Mouse (Mus musculus) lung, postnatal 0 days (tissue): ENCODE measurements around the gene Tada2a. TPM values are rescaled to one million over a fixed set of nuclear protein-coding genes. Genes with fewer than 3 reads are reported as not detected.

Source experiments
- ATAC-seq: fragments of 200-750 bp; cut with Nextera tagmentation; 2 replicates; pipeline ENCODE4 v1.8.0; 2017; ENCODE audit warnings: moderate library complexity
- DNase-seq: peaks from one replicate; pipeline ENCODE4 v3.0.0-alpha.2; 2016; ENCODE audit warnings: low spot score
- H3K27ac ChIP-seq: fragments of 300-500 bp; sonication (generic); 2 replicates; pipeline ENCODE4 v1.5.1; 2014; ENCODE audit warnings: antibody characterized with exemption, mild to moderate bottlenecking, low read length, mixed read lengths
- H3K27me3 ChIP-seq: fragments of 300-500 bp; sonication (generic); replicated peaks from 2 replicates; pipeline ENCODE4 v1.6.1; 2014; ENCODE audit warnings: low read length, mixed read lengths; ENCODE audit not compliant: insufficient read depth
- H3K36me3 ChIP-seq: fragments of 300-500 bp; sonication (generic); 2 replicates; pipeline ENCODE4 v1.6.1; 2014; ENCODE audit warnings: low read length, mixed read lengths; ENCODE audit not compliant: insufficient read depth
- H3K4me1 ChIP-seq: fragments of 300-500 bp; sonication (generic); 2 replicates; pipeline ENCODE4 v1.6.1; 2014; ENCODE audit warnings: antibody characterized with exemption, low read depth, low read length, mixed read lengths; ENCODE audit not compliant: insufficient read depth
- H3K4me2 ChIP-seq: fragments of 300-500 bp; sonication (generic); replicated peaks from 2 replicates; pipeline ENCODE4 v1.6.1; 2014; ENCODE audit warnings: low read depth, mild to moderate bottlenecking, low read length, moderate library complexity, mixed read lengths
- H3K4me3 ChIP-seq: fragments of 300-500 bp; sonication (generic); 2 replicates; pipeline ENCODE4 v1.5.1; 2014; ENCODE audit warnings: low read depth, low read length
- H3K9ac ChIP-seq: fragments of 300-500 bp; sonication (generic); replicated peaks from 2 replicates; pipeline ENCODE4 v1.6.1; 2014; ENCODE audit warnings: low read depth, mild to moderate bottlenecking
- H3K9me3 ChIP-seq: fragments of 300-500 bp; sonication (generic); 2 replicates; pipeline ENCODE4 v1.6.1; 2016; ENCODE audit warnings: low read length, mixed read lengths
- CTCF ChIP-seq: IDR thresholded peaks from 2 replicates; pipeline ENCODE4 v1.5.1; 2016; ENCODE audit warnings: antibody characterized with exemption, mild to moderate bottlenecking
- EP300 ChIP-seq: IDR thresholded peaks from 2 replicates; pipeline ENCODE4 v1.6.1; 2016; ENCODE audit warnings: antibody characterized with exemption, mild to moderate bottlenecking, control low read depth
- WGBS: fragments of 180-500 bp; shearing (Covaris S2); extraction: QIAGEN DNeasy Blood & Tissue Kit; methylation state at CpG from one replicate; pipeline ENCODE4 v1.1.7; 2014; 5-methylcytosine and 5-hydroxymethylcytosine counted together
- polyA plus RNA-seq: library from polyadenylated mRNA; unstranded; fragments of >200 nt; fragmentation: Nextera tagmentation; extraction: Ambion mirVana; gene quantifications from 2 replicates; pipeline ENCODE4 v1.2.1, GENCODE M21; 2015

Tada2a gene
- polyA plus RNA-seq: 14.9 and 15.0 TPM in 2 replicates

DNA sequence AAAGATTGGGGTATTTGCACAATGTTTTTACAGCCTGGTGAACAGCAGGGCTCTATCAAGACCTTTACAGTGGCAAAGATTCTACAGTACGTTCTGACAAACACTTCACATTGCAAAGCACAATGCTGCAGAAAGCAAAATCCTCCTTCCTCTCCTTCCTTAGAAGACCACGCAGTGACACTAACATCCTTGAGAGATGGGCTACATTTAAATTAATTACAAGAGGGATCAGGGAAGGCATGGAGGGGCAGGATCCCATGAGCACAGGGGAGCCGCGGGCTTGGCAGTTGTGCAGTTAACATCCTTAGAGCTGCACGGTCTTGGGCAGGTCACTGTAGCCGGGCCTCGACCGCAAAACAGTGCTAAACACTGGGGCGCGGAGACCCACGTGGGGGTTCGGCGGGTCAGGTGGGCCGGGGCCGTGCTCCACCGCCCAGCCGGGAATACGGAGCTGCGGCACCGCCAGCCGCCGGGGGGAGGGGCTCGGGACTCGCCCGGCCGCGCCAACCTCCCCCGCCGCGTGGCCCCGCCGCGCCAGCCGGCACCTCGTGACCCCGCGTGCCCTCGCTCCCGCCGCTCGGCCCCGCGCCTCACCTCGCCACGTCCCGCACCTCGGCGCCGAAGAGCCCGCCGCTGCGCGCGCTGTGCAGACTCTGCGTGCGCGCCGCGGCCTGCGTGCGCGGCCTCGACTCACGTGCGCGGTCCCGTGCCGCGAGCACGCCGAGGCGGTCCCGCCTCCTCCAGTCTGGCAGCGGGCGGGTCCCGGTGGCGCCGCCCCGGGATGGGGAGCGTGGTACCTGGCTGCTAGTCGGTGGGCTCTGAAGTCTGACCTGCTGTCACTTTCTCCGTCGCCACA is at the start of gene Tada2a, which contains the start of gene Acaca:
Gene Tada2a (minus strand): TSS at position 658 of the 856 bp plus-strand sequence.
Gene Acaca (plus strand): TSS at position 730 of the 856 bp plus-strand sequence.
- ATAC-seq: peak; percentile 97
- WGBS: 2% methylated on average over 20 of the region's 83 CpGs
- DNase-seq: peak; percentile 87
- H3K4me2 ChIP-seq: peak within 1 kb of the TSS; percentile 75
- H3K36me3 ChIP-seq: peaks cover 12% of the 10 kb centered on the region; the same call in 1 of the 2 replicates
- no peak within 1 kb of the TSS for H3K27ac ChIP-seq
- no peaks in the 10 kb centered on the region for H3K9me3 ChIP-seq
- peak within 1 kb of the TSS; percentile 51 for H3K9ac ChIP-seq
- no peaks in the 10 kb centered on the region for H3K27me3 ChIP-seq
- TF ChIP-seq EP300 (no peak), CTCF (no peak)
- H3K4me1 ChIP-seq: no peaks in the 10 kb centered on the region; the same call in 1 of the 2 replicates
- H3K4me3 ChIP-seq: peak within 1 kb of the TSS; percentile 81

DNA sequence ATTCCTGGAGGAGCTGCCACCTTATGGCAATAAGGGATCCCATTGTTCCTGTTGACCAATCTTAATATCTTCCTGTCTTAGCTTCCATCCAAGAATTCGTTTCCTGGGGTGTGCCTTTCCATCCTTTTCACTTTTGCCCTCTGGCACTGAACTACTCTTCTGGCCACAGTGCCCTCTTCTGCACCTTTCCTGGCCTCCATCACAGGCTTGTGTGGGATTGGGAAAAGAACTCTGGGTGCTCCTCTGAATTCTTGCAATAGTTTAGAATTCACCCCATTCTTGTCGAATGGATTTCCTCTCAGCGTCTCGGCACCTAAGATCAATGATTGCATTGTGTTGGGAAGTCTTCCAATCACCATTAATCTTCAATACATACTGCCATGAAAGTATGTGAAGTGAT is 49.2 kb upstream of the Tada2a start:
- 15% methylated on average over 4 of the region's 4 CpGs for WGBS
- peaks cover 11% of the 10 kb centered on the region; the same call in 1 of the 2 replicates for H3K4me1 ChIP-seq
- TF ChIP-seq CTCF (no peak), EP300 (no peak)
- H3K9ac ChIP-seq: 0 out of 2 replicates have a peak overlapping the region, but pooled peaks have one; percentile 62
- no peaks in the 10 kb centered on the region for H3K27me3 ChIP-seq
- ATAC-seq (no peak), DNase-seq (no peak)
- peak overlapping the region; percentile 71; the same call in 1 of the 2 replicates for H3K4me3 ChIP-seq
- H3K27ac ChIP-seq: no peak overlapping the region
- no peaks in the 10 kb centered on the region for H3K36me3 ChIP-seq
- H3K9me3 ChIP-seq: no peaks in the 10 kb centered on the region
- H3K4me2 ChIP-seq: peak overlapping the region; percentile 90

DNA sequence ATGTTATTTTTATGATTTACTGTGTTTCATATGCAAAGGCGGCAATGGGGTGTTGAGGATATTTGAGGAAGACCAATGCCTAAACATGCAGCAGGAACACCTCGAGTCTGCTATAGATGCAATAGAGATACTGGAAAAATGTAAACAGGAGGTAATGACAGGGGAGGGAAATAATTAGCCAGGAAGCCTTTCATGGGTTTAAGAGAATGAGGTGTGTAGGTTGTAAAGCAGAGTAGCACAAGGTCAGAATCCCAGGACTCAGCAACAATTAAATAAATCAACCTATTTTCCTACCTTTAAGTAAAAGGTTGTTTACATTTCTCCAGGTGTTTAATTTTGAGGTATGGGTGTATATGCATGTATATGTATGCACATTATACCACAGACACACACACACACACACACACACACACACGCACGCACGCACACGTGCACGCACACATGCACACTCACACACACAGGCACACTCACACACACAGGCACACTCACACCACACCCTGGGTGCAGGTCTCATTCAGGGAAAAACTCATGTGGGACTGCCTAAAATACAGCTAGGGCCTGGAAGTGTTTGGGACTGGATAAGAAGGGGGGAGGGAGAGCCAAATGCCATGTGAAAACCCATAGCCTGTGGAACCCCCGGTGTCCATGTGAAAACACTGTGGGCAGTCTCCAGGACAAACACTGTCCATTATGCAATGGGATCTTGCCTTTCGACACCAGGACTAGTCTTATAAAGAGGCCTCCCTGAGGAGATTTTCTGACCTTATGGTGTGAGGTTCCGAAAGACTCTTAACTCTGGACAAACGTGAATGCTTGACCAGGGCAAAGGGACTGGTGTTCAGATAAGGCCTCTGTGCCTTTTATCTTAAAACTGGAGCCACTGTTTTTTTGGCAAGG is 43.4 kb upstream of the Tada2a start:
- Histone ChIP-seq H3K27ac (no peak overlapping the region), H3K36me3 (no peaks in the 10 kb centered on the region), H3K4me2 (no peak overlapping the region), H3K9me3 (no peaks in the 10 kb centered on the region), H3K4me3 (no peak overlapping the region), H3K9ac (no peak overlapping the region), H3K4me1 (peaks cover 4% of the 10 kb centered on the region; the same call in 1 of the 2 replicates), H3K27me3 (no peaks in the 10 kb centered on the region)
- DNase-seq (peak; percentile 30), ATAC-seq (no peak)
- 63% methylated on average over 11 of the region's 11 CpGs for WGBS
- TF ChIP-seq CTCF: no peak
- TF ChIP-seq EP300: no peak

DNA sequence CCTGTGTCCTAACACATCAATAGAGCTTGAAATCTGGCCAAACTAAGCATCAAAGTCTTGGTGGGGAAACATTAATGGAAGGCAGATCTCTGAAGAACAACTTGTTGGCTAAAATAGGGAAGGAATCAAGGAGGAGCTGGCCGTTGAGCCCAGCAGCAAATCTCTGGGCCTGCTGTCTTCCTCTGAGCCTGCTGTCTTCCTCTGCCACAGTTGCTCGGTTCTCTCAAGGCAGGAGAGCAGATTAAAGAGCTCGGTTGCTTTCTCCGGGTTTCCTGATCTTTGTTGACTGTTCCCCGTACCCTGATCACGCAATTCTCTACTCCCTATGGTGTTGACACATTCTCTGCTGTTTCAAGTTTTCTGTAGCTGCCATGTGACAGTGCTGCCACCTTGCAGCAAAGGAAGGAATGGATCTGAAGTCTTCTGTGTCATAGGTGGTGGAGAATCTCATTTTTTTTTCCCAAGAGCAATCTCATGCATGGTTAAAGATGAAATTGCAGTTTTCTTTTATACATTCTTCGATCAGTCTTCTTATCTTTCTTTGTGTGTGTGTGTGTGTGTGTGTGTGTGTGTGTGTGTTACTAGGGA is 39.4 kb upstream of the Tada2a start:
- no peak overlapping the region for H3K4me2 ChIP-seq
- DNase-seq (peak; percentile 89), ATAC-seq (peak; percentile 83)

DNA sequence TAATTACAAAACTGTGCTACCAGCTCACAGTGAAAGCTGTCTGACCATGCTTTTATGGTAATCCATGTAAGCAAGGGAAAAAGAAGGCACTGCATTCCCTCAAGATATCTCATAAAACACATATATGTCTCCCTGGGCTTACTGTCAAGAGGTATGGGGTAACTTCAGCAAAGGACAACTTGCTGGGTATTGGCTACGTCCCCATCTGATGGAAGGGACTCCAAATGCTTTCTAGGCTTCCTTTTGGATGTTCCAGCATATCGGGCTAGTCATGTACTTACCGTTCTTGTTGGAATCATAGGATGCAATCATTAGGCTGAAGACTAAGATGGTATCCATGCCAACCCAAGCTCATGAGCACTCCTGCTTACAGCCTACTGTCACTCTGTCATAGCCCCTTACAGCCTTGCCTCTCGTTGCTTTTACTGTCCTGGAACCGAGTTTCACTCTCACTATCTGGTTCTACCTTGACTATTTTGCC is 37.7 kb upstream of the Tada2a start, which contains the start of gene Gm11437:
Gene Gm11437 (minus strand): TSS at position 431 of the 481 bp plus-strand sequence.
- H3K4me3 ChIP-seq: no peak within 1 kb of the TSS
- no peak within 1 kb of the TSS for H3K9ac ChIP-seq
- H3K4me1 ChIP-seq: no peaks in the 10 kb centered on the region
- no peak for TF ChIP-seq EP300
- TF ChIP-seq CTCF: no peak
- no peak within 1 kb of the TSS for H3K27ac ChIP-seq
- ATAC-seq (no peak), DNase-seq (no peak)
- WGBS: 81% methylated on average over 5 of the region's 5 CpGs
- no peaks in the 10 kb centered on the region for H3K27me3 ChIP-seq
- no peak within 1 kb of the TSS for H3K4me2 ChIP-seq
- no peaks in the 10 kb centered on the region for H3K9me3 ChIP-seq
- H3K36me3 ChIP-seq: no peaks in the 10 kb centered on the region

More for the DNA sequence above, 39.4 kb upstream of the Tada2a start:
- peak overlapping the region; percentile 47 for H3K9ac ChIP-seq
- H3K4me3 ChIP-seq: no peak overlapping the region; the same call in 1 of the 2 replicates
- H3K4me1 ChIP-seq: no peaks in the 10 kb centered on the region
- TF ChIP-seq EP300 (no peak), CTCF (peak; percentile 91)
- no peaks in the 10 kb centered on the region for H3K27me3 ChIP-seq
- H3K9me3 ChIP-seq: no peaks in the 10 kb centered on the region
- no peaks in the 10 kb centered on the region for H3K36me3 ChIP-seq
- 17% methylated on average over 7 of the region's 7 CpGs for WGBS
- H3K27ac ChIP-seq: peak overlapping the region; percentile 54; the same call in 1 of the 2 replicates
